Mouse (Mus musculus): Measurements from ENCODE around the gene Etv6.

DNA sequence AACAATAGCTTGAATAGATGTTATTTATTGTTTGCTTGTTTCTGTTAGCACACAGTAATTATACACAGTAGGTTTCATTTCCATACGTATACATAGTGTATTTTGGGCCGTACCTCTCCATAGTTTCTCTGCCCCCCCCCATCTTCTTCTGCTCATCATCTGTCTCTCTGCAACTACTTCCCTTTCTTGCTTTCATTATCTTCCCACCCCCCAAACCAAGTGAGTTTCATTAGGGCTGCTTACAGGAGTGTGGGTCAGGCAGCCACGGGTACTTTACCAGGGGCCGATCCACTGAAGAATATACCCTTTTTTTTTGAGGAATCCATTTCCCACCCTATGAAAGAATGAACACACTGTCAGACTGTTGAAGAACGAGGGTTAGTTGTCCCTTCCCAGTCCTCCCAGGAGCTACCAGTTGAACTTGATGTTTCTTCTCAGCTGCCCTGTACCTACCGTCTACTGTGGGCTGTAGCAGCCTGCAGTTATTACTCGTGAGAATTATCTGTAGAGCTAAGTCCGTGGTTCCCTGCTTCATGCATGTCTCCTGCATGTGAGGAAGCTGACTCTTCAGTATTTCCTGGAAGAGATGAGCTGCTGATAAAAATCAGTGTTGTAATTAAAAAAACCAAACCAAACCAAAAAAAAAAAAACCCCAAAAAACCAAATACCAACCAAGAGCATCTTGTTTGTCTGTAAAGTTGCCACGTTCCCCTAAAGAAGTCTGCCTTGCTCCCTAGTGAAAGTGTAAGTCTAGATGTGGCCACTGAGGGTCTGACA is 9.8 kb downstream of the Etv6 start:
- TF ChIP-seq CTCF (conservative IDR thresholded peaks at IDR 0.05; ENCODE audit: insufficient read depth, insufficient read length, low read depth, low read length): no peak
- no peak for TF ChIP-seq POLR2A (IDR thresholded peaks at IDR 0.05; ENCODE audit: low read depth, low read length)

Measured in kidney, adult 2 months (tissue).